Mouse (Mus musculus) splenic B cell, adult 2 months (primary cell): ENCODE measurements around the gene Emsy.

Experiments
- DNase-seq: peaks from one replicate; pipeline ENCODE4 v3.0.0-alpha.2; 2011; ENCODE audit warnings: low read depth, low spot score
- H3K27me3 ChIP-seq: 2 replicates; pipeline ENCODE4 v1.6.1; 2012; ENCODE audit warnings: mild to moderate bottlenecking, low read length, moderate library complexity, mixed read lengths; ENCODE audit not compliant: control insufficient read depth, poor library complexity, insufficient read depth, severe bottlenecking
- H3K36me3 ChIP-seq: 2 replicates; pipeline ENCODE4 v1.6.1; 2012; ENCODE audit warnings: mild to moderate bottlenecking, low read length, moderate library complexity, mixed read lengths; ENCODE audit not compliant: control insufficient read depth, poor library complexity, insufficient read depth, severe bottlenecking

Gene Emsy

GRCm38 (mm10) chr7:98577461-98577860 lies 79.1 kb downstream of the Emsy start:
- H3K27me3 ChIP-seq, result no peaks in the 10 kb centered on the region
- no peak for DNase-seq
- H3K36me3 ChIP-seq, result no peaks in the 10 kb centered on the region

GRCm38 (mm10) chr7:98575651-98576239 lies 80.8 kb downstream of the Emsy start:
- no peaks in the 10 kb centered on the region for H3K27me3 ChIP-seq
- DNase-seq, result no peak
- no peaks in the 10 kb centered on the region for H3K36me3 ChIP-seq

- no peak for DNase-seq
- Histone ChIP-seq H3K27me3 (no peaks in the 10 kb centered on the region), H3K36me3 (no peaks in the 10 kb centered on the region)
These were observed 81.8 kb downstream of the Emsy start for GRCm38 (mm10) chr7:98574771-98575191.

DNA sequence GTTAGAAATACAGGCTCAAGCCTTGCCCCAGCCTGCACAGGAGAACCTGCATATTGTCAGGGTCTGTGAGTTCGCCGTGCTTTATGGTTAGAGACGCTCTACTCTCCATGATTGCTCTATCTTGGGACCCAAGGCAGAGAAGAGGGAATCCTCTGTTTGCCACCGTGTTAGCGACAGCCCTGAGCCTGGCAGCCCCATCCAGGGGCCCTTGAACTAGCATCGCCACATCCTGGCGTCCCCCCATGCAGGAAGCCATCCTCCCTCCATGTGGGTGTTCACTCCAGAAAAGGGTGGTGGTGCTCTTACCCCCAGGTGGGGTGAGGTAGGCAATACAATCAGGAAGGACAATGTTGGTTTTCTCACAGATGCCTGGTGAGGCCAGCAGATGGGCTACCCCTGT lies 82.3 kb downstream of the Emsy start:
- Histone ChIP-seq H3K36me3 (no peaks in the 10 kb centered on the region), H3K27me3 (no peaks in the 10 kb centered on the region)
- no peak for DNase-seq

DNA sequence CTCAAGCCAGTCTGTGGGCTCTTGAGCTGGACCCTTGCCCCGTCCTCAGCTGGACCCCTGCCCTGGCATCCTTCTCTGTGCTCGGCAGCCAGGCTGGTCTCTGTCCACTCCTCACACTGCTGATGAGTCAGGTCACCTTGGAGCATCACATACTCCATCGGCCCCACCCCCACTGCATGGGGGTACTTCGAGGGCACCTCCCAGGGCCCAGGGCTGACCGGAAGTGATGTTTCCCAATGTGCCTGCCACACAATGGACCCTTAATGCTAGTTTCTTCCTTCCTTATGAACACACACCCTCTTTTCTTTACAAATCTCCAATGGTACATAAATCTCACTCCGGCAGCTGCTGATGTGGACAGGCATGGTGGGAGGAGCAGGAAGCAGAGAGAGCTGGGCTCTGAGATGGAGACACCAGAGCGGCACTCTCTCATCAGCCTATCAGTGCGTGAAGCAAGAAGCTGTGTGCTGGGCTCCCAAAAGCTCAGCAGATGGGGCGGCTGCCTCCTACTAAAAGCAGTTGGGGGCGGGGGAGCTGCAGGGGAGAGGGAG lies 83.3 kb downstream of the Emsy start:
- H3K36me3 ChIP-seq, result no peaks in the 10 kb centered on the region
- no peak for DNase-seq

GRCm38 (mm10) chr7:98572223-98572868 lies 84.2 kb downstream of the Emsy start:
- no peaks in the 10 kb centered on the region for H3K36me3 ChIP-seq
- H3K27me3 ChIP-seq, result no peaks in the 10 kb centered on the region
- DNase-seq, result no peak

More for the DNA sequence above, 83.3 kb downstream of the Emsy start:
- no peaks in the 10 kb centered on the region for H3K27me3 ChIP-seq

DNA sequence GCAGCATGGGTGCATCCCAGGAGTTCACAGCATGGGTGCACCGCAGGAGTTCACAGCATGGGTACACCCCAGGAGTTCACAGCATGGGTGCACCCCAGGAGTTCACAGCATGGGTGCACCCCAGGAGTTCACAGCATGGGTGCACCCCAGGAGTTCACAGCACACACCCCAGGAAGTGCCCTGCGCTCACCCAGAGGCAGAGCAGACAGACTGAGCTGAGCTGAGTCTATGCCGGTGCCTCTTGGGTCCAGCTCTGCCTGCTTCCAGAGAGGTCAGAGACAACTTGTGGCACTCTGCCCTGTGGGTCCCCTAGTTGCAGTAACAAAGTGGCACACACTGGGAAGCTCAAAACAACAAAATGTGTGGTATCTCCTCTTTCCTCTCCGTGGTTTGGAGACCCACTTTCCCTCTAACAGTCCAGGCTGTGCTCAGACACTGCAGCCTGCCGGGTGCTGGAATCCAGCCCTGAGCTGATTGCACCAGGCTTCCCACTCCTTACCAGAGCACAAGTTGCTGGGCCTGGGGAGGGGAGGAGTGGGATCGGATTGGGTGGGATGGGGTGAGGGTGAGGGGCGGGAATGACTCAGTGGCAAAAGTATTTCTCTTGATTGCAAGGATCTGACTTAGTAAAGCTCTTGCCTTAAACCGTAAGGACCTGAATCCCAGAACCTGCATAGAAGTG lies 85.6 kb downstream of the Emsy start:
- Histone ChIP-seq H3K27me3 (no peaks in the 10 kb centered on the region), H3K36me3 (no peaks in the 10 kb centered on the region)
- no peak for DNase-seq

GRCm38 (mm10) chr7:98567056-98567455 lies 89.5 kb downstream of the Emsy start:
- DNase-seq, result no peak
- Histone ChIP-seq H3K36me3 (no peaks in the 10 kb centered on the region), H3K27me3 (no peaks in the 10 kb centered on the region)

- DNase-seq, result peak; percentile 39
- no peaks in the 10 kb centered on the region for H3K36me3 ChIP-seq
- H3K27me3 ChIP-seq, result no peaks in the 10 kb centered on the region
These were observed 91.8 kb downstream of the Emsy start for GRCm38 (mm10) chr7:98564607-98565364.

- no peaks in the 10 kb centered on the region for H3K36me3 ChIP-seq
- H3K27me3 ChIP-seq, result no peaks in the 10 kb centered on the region
- DNase-seq, result no peak
These were observed 92.6 kb downstream of the Emsy start for GRCm38 (mm10) chr7:98563991-98564390.

DNA sequence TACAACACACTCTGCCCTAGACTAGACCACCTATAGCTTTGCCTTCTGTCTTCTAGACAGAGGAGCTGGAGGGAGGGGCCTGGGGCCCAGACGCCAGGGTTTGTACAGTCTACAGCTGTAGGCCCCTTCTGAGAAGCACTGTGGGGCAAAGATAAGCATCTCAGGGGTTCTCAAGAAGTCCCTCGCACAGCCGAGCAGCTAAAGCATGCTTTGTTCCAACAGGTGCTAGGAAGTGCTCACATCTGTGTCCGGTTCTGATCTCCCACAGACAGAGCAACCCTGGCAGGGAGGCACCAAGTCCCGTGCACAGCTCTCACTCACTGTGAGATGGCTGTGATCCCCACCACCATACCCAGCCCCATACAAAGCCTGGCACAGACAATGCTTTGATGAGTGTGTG lies 93.6 kb downstream of the Emsy start:
- Histone ChIP-seq H3K36me3 (no peaks in the 10 kb centered on the region), H3K27me3 (no peaks in the 10 kb centered on the region)
- DNase-seq, result no peak

- DNase-seq, result no peak
- no peaks in the 10 kb centered on the region for H3K36me3 ChIP-seq
- H3K27me3 ChIP-seq, result no peaks in the 10 kb centered on the region
These were observed 94.4 kb downstream of the Emsy start for GRCm38 (mm10) chr7:98562186-98562585.

DNA sequence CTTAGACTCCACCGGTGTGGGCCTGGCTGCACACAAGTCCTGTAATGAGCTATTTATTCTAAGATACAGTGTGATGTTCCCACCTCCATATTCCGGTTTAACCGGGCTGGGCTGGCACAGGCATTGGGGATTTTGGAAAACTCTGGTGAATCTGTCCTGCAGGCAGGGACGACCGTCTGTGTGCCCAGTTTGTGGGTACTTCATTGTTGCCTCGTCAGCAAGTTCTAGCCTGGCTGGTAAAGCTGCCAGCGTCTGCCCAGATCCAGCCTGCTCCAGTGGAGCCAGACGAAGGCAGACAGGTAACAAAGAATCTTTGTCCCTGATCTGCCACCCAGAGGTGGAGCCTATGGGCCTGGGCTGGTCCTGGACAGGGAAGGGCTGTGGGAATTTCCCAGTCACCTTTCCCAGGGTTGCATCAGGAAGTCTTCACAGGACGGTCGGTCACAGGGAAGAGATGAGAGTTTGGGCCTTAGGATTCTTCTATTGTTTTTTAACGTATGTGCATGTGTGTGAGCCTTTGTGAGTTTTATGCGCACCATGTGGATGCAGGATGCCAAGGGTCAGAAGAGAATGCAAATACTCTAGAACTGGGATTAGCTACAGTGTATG lies 94.9 kb downstream of the Emsy start:
- DNase-seq, result no peak
- no peaks in the 10 kb centered on the region for H3K36me3 ChIP-seq
- H3K27me3 ChIP-seq, result no peaks in the 10 kb centered on the region

GRCm38 (mm10) chr7:98558128-98558921 lies 98.3 kb downstream of the Emsy start:
- DNase-seq, result no peak
- Histone ChIP-seq H3K27me3 (no peaks in the 10 kb centered on the region), H3K36me3 (no peaks in the 10 kb centered on the region)
